In the genomic region with DNA sequence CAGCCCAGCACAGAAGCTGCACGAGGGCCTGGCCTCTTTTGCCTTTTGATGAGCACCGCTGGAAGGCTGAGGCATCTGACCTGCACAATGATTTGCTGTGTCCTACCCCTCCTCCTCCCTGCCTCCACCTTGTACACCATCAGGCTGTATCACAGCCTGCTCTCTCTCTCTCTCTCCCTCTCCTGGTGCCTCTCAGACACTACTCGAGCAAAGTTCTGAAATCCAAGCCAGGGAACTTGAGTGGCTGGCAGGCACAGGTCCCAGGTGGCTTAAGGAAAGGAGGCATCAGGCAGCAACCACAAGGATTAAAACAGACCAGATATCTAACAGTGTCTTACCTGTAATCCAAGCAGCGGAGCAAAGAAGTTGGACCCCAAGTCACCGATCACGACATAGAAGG, we compare ENCODE assay signal across 20 mouse cellular contexts. TPM values are rescaled to one million over a fixed set of nuclear protein-coding genes. Genes with fewer than 3 reads are reported as not detected.
DNase-seq lines count a peak whose midpoint lies in the region; ATAC-seq and TF ChIP-seq lines count a peak whose summit lies in the region.
"Had no signal": no experiment of that assay in that cellular context is flagged by ENCODE, and none has a peak within 500 bp of the region (broad histone marks: within the 10 kb centered on the region; RNA-seq: fewer than 3 reads in every experiment).

No protein-coding gene starts in this region.

- no peak for TF ChIP-seq POLR2A in lung, adult 2 months (IDR thresholded peaks at IDR 0.05; ENCODE audit: borderline replicate concordance, extremely low read depth, low read depth, low read length)

- H3K27me3 ChIP-seq in kidney, postnatal 0 days (ENCODE audit: insufficient read depth, low read length) = no peaks in the 10 kb centered on the region
- H3K27me3 ChIP-seq: CH12.LX; limb, embryonic 15.5 days had no signal

- H3K9ac ChIP-seq in kidney, postnatal 0 days (ENCODE audit: low read depth, low read length) = no peak overlapping the region
- H3K9ac ChIP-seq: limb, embryonic 15.5 days had no signal

- no peak overlapping the region for H3K4me3 ChIP-seq in gastrocnemius, adult 2 months
- no peak overlapping the region for H3K4me3 ChIP-seq in kidney, postnatal 0 days (replicated peaks; ENCODE audit: low read depth, low read length)
- no peak overlapping the region for H3K4me3 ChIP-seq in lung, adult 2 months (replicated peaks; ENCODE audit: extremely low read depth, low read depth, low read length)
- H3K4me3 ChIP-seq: limb, embryonic 15.5 days had no signal

- intact Hi-C loops in gastrocnemius, adult 2 months (cut with DNase I) = no loop called here

- 0 out of 2 replicates have a peak, but pooled peaks cover under 1% of the 10 kb centered on the region for H3K36me3 ChIP-seq in kidney, postnatal 0 days (ENCODE audit: insufficient read depth, low read length)

- H3K4me1 ChIP-seq in kidney, postnatal 0 days (replicated peaks; ENCODE audit: insufficient read depth, low read length) = peaks cover 40% of the 10 kb centered on the region
- peaks cover 19% of the 10 kb centered on the region for H3K4me1 ChIP-seq in lung, adult 2 months (ENCODE audit: control insufficient read depth, insufficient read depth, low read length)

- peak overlapping the region; percentile 74 for H3K27ac ChIP-seq in gastrocnemius, adult 2 months
- H3K27ac ChIP-seq in kidney, postnatal 0 days = no peak overlapping the region
- H3K27ac ChIP-seq: limb, embryonic 15.5 days; macrophage had no signal

- H3K4me2 ChIP-seq in kidney, postnatal 0 days (ENCODE audit: low read length) = no peak overlapping the region
- H3K4me2 ChIP-seq: limb, embryonic 15.5 days had no signal

- TF ChIP-seq CTCF in gastrocnemius, adult 2 months (IDR thresholded peaks at IDR 0.05) = peak; percentile 50
- TF ChIP-seq CTCF in kidney, postnatal 0 days (IDR thresholded peaks at IDR 0.05; ENCODE audit: low read depth) = peak; percentile 38; the same call in 1 of the 2 replicates
- peak; percentile 24; the same call in 1 of the 2 replicates for TF ChIP-seq CTCF in lung, adult 2 months (IDR thresholded peaks at IDR 0.05; ENCODE audit: insufficient read depth, low read length)

- DNase-seq in gastrocnemius, adult 2 months = peak; percentile 65
- DNase-seq in gastrocnemius, postnatal 4 days (ENCODE audit: low spot score in 2 of 2) = no peak
- no peak for DNase-seq in kidney, postnatal 0 days (ENCODE audit: low spot score)
- no peak for DNase-seq in kidney, adult 8-10 months
- DNase-seq in lung, adult 2 months = peak; percentile 39
- DNase-seq in skeletal muscle tissue, adult 2 months (ENCODE audit: low read depth, low spot score) = peak; percentile 66
- no peak for DNase-seq in cerebellum, adult 9-11 months
- no peak for DNase-seq in B cell, adult 2 months
- DNase-seq: adrenal gland, postnatal 36 days; cerebellum, adult 8-10 months; heart, adult 11 months; kidney, adult 2 months; kidney, postnatal 36 days; midbrain, embryonic 14.5 days; thymus, postnatal 25 days had no signal

- H3K9me3 ChIP-seq in kidney, postnatal 0 days (replicated peaks; ENCODE audit: low read length) = no peaks in the 10 kb centered on the region
- H3K9me3 ChIP-seq: limb, embryonic 15.5 days had no signal

- no peak for ATAC-seq in kidney, postnatal 0 days (replicated peaks; ENCODE audit: low FRiP score, low read depth)
- ATAC-seq: activated CD4-positive, CD25-positive, alpha-beta regulatory T cell, adult 4 months; hindbrain, embryonic 16.5 days had no signal

- WGBS in kidney, postnatal 0 days = 61% methylated on average over 6 of the region's 6 CpGs
- WGBS in lung, adult 2 months = 67% methylated on average over 6 of the region's 6 CpGs

RNA-seq across cellular contexts. Expression of gene Slc38a10, which starts 10.9 kb away (rescaled TPM):
- 10 to 100 TPM; 32.2 to 51.7 TPM for total RNA-seq in gastrocnemius, adult 2 months (2021)
- total RNA-seq in gastrocnemius, postnatal 4 days (2021) = 100 to 1,000 TPM in 1 of 2 experiments, 10 to 100 TPM in 1; 88.6 to 100 TPM
- polyA plus RNA-seq in kidney, postnatal 0 days (2015; fragmentation: Nextera tagmentation; extraction: Ambion mirVana) = 94.0 and 105 TPM in 2 replicates
- polyA plus RNA-seq in lung, adult 2 months (2012; rRNA removed) = 132 and 170 TPM in 2 replicates

RNA-seq across cellular contexts. Expression of gene Ndufaf8, which starts 41.5 kb away (rescaled TPM):
- total RNA-seq in gastrocnemius, adult 2 months (2021) = 10 to 100 TPM; 38.3 to 43.3 TPM
- 10 to 100 TPM; 44.2 to 44.3 TPM for total RNA-seq in gastrocnemius, postnatal 4 days (2021)
- 107 and 130 TPM in 2 replicates for polyA plus RNA-seq in kidney, postnatal 0 days (2015; fragmentation: Nextera tagmentation; extraction: Ambion mirVana)
- 41.3 and 54.8 TPM in 2 replicates for polyA plus RNA-seq in lung, adult 2 months (2012; rRNA removed)

RNA-seq across cellular contexts. Expression of gene Tepsin, which starts 41.7 kb away (rescaled TPM):
- total RNA-seq in gastrocnemius, adult 2 months (2021) = 1 to 10 TPM; 4.5 to 5.5 TPM
- total RNA-seq in gastrocnemius, postnatal 4 days (2021) = 1 to 10 TPM; 8.7 to 9.6 TPM
- polyA plus RNA-seq in kidney, postnatal 0 days (2015; fragmentation: Nextera tagmentation; extraction: Ambion mirVana) = 10.8 and 12.1 TPM in 2 replicates
- polyA plus RNA-seq in lung, adult 2 months (2012; rRNA removed) = 29.7 and 32.3 TPM in 2 replicates

RNA-seq across cellular contexts. Expression of gene Cep131, which starts 53.6 kb away (rescaled TPM):
- total RNA-seq in gastrocnemius, adult 2 months (2021) = 1 to 10 TPM; 5.3 to 9.5 TPM
- 10 to 100 TPM; 22.5 to 24.4 TPM for total RNA-seq in gastrocnemius, postnatal 4 days (2021)
- 14.3 and 15.5 TPM in 2 replicates for polyA plus RNA-seq in kidney, postnatal 0 days (2015; fragmentation: Nextera tagmentation; extraction: Ambion mirVana)
- 8.5 and 9.2 TPM in 2 replicates for polyA plus RNA-seq in lung, adult 2 months (2012; rRNA removed)

Comparison
In these comparisons a context has a peak if more than half of its experiments do, and no peak if none do; other contexts are left out.
1. DNase-seq: peak in gastrocnemius, adult 2 months (single experiment), lung, adult 2 months (single experiment) and skeletal muscle tissue, adult 2 months (single experiment); none in gastrocnemius, postnatal 4 days (0 of 2), kidney, postnatal 0 days (single experiment), kidney, adult 8-10 months (0 of 2), cerebellum, adult 9-11 months (single experiment) and B cell, adult 2 months (0 of 2).
2. Peak in every context shown above with its lines, with median percentiles within 50 percentile points of each other: CTCF ChIP-seq.